Mouse (Mus musculus) CH12.LX (cell line): Measurements from ENCODE around the gene Atxn7l1. TPM values are rescaled to one million over a fixed set of nuclear protein-coding genes. Genes with fewer than 3 reads are reported as not detected.

Experiments
- DNase-seq: peaks from one replicate; pipeline ENCODE4 v3.0.0-alpha.2; 2013; ENCODE audit errors: extremely low read depth
- H3K27ac ChIP-seq: 2 replicates; pipeline ENCODE4 v1.5.1; 2012; ENCODE audit warnings: low read depth, mild to moderate bottlenecking, control low read depth, moderate library complexity; ENCODE audit not compliant: insufficient read depth
- H3K27me3 ChIP-seq: replicated peaks from 2 replicates; pipeline ENCODE3; 2012; ENCODE audit warnings: inconsistent platforms
- H3K36me3 ChIP-seq, 2 experiments: replicated peaks in 1 of 2; 2 replicates each; pipeline versions ENCODE3 to v1.6.1; 2012; ENCODE audit warnings: inconsistent platforms in 1 of 2, low read length in 1 of 2, mild to moderate bottlenecking in 1 of 2, mixed read lengths in 1 of 2, moderate library complexity in 1 of 2; ENCODE audit not compliant: control insufficient read depth in 1 of 2, insufficient read depth in 1 of 2
- H3K4me1 ChIP-seq, 2 experiments: 2 replicates each; pipeline ENCODE4 v1.6.1; 2012; ENCODE audit warnings: inconsistent platforms in 1 of 2, moderate library complexity in 1 of 2; ENCODE audit not compliant: insufficient read depth in 2 of 2, control insufficient read depth in 1 of 2
- H3K4me2 ChIP-seq: 2 replicates; pipeline ENCODE4 v1.6.1; 2012; ENCODE audit warnings: low read depth, mild to moderate bottlenecking, control low read depth; ENCODE audit not compliant: poor library complexity, insufficient read depth, severe bottlenecking
- H3K4me3 ChIP-seq, 3 experiments: fragments of 150-350 bp in 1 of 3; sonication (generic) in 1 of 3; replicated peaks in 1 of 3; 2 replicates each; pipeline versions ENCODE3 to v1.5.1; 2011 to 2012; ENCODE audit warnings: low read depth in 2 of 3, low read length in 2 of 3, mild to moderate bottlenecking in 2 of 3, moderate library complexity in 2 of 3, control low read depth in 1 of 3, improper control_type of control experiment in 1 of 3, inconsistent platforms in 1 of 3, mixed read lengths in 1 of 3; ENCODE audit not compliant: poor library complexity in 1 of 3
- H3K79me2 ChIP-seq: replicated peaks from 2 replicates; pipeline ENCODE4 v1.6.1; 2012; ENCODE audit warnings: mild to moderate bottlenecking, moderate library complexity; ENCODE audit not compliant: control insufficient read depth, poor library complexity, insufficient read depth, severe bottlenecking; ENCODE audit errors: extremely low read depth
- H3K9ac ChIP-seq: 2 replicates; pipeline ENCODE4 v1.6.1; 2012; ENCODE audit warnings: low read depth, mild to moderate bottlenecking, control low read depth, moderate library complexity; ENCODE audit not compliant: insufficient read depth
- H3K9me3 ChIP-seq: replicated peaks from 2 replicates; pipeline ENCODE3; 2012; ENCODE audit warnings: low read length, inconsistent platforms, mixed read lengths
- CTCF ChIP-seq, 2 experiments: IDR thresholded peaks in 1 of 2; conservative IDR thresholded peaks in 1 of 2; 2 replicates each; pipeline ENCODE4 v1.5.1; 2011 to 2012; ENCODE audit warnings: low read depth in 2 of 2, low read length in 2 of 2, improper control_type of control experiment in 1 of 2, inconsistent platforms in 1 of 2, mild to moderate bottlenecking in 1 of 2, moderate library complexity in 1 of 2
- E2F4 ChIP-seq: IDR thresholded peaks from 2 replicates; pipeline ENCODE4 v1.6.1; 2011; ENCODE audit warnings: low read depth, low read length, improper control_type of control experiment; ENCODE audit not compliant: insufficient replicate concordance
- ELF1 ChIP-seq: IDR thresholded peaks from 2 replicates; pipeline ENCODE4 v1.6.1; 2014; ENCODE audit warnings: low read depth, mild to moderate bottlenecking, inconsistent platforms, low read length, improper control_type of control experiment
- ETS1 ChIP-seq: conservative IDR thresholded peaks from 2 replicates; pipeline ENCODE4 v1.6.1; 2012; ENCODE audit warnings: low read depth, mild to moderate bottlenecking, inconsistent platforms, low read length, improper control_type of control experiment, moderate library complexity
- IRF4 ChIP-seq: IDR thresholded peaks from 2 replicates; pipeline ENCODE4 v1.6.1; 2014; ENCODE audit warnings: low read depth, mild to moderate bottlenecking, inconsistent platforms, low read length, improper control_type of control experiment
- JUN ChIP-seq: IDR thresholded peaks from 2 replicates; pipeline ENCODE4 v1.6.1; 2011; ENCODE audit warnings: low read depth, mild to moderate bottlenecking, low read length, improper control_type of control experiment, moderate library complexity; ENCODE audit not compliant: insufficient read depth
- MAZ ChIP-seq: IDR thresholded peaks from 2 replicates; pipeline ENCODE4 v1.6.1; 2012; ENCODE audit warnings: low read depth, mild to moderate bottlenecking, inconsistent platforms, low read length, improper control_type of control experiment, moderate library complexity
- NELFE ChIP-seq: IDR thresholded peaks from 2 replicates; pipeline ENCODE4 v1.6.1; 2011; ENCODE audit warnings: low read depth, low read length, improper control_type of control experiment
- NRF1 ChIP-seq: IDR thresholded peaks from 2 replicates; pipeline ENCODE4 v1.6.1; 2014; ENCODE audit warnings: low read depth, mild to moderate bottlenecking, inconsistent platforms, low read length, improper control_type of control experiment, moderate library complexity
- PAX5 ChIP-seq: IDR thresholded peaks from 2 replicates; pipeline ENCODE4 v1.6.1; 2012; ENCODE audit warnings: low read length, inconsistent platforms, mixed read lengths
- RAD21 ChIP-seq: IDR thresholded peaks from 2 replicates; pipeline ENCODE4 v1.6.1; 2011; ENCODE audit warnings: low read depth, mild to moderate bottlenecking, low read length, improper control_type of control experiment, moderate library complexity
- RCOR1 ChIP-seq: conservative IDR thresholded peaks from 2 replicates; pipeline ENCODE4 v1.6.1; 2012; ENCODE audit warnings: low read depth, mild to moderate bottlenecking, inconsistent platforms, low read length, improper control_type of control experiment
- TBP ChIP-seq: conservative IDR thresholded peaks from 2 replicates; pipeline ENCODE4 v1.6.1; 2011; ENCODE audit warnings: low read depth, low read length, improper control_type of control experiment
- TCF12 ChIP-seq: IDR thresholded peaks from 2 replicates; pipeline ENCODE4 v1.6.1; 2014; ENCODE audit warnings: low read depth, mild to moderate bottlenecking, inconsistent platforms, low read length, improper control_type of control experiment
- ZKSCAN1 ChIP-seq: IDR thresholded peaks from 2 replicates; pipeline ENCODE4 v1.6.1; 2012; ENCODE audit warnings: low read depth, inconsistent platforms, low read length, improper control_type of control experiment, borderline replicate concordance
- dilution Hi-C: fragments of 300-500 bp; cut with MboI; formaldehyde crosslinking; loops from 2 replicates; pipeline ENCODE4 v1.14.3; 2020; ENCODE audit warnings: low sequenced_read_pairs; ENCODE audit not compliant: extremely low pct_unique_long_range_greater_than_20kb, extremely low pct_ligation_motif_present
- in situ Hi-C: fragments of 300-500 bp; cut with MboI; formaldehyde crosslinking; loops from 3 replicates; pipeline ENCODE4 v1.14.3; 2019; ENCODE audit warnings: low sequenced_read_pairs, low pct_ligation_motif_present, low pct_unique_long_range_greater_than_20kb, mixed read lengths
- polyA plus RNA-seq: library from polyadenylated mRNA; unstranded; fragments of >175 nt; gene quantifications from 2 replicates; pipeline ENCODE4 v1.2.1, GENCODE M21; 2012; ENCODE audit warnings: low read depth; ENCODE audit not compliant: insufficient read length
- total RNA-seq, 2 experiments: library from RNA; depleted of rRNA; stranded (reverse); fragments of 300-350 nt in 1 of 2; fragments of >200 nt in 1 of 2; gene quantifications; 2 replicates each; pipeline ENCODE4 v1.2.3; 2012 to 2014

The Atxn7l1 gene
- total and polyA plus RNA-seq, 3 experiments, result 8.6 to 55.7 (median 9.0) TPM

GRCm38 (mm10) chr12:33222187-33222586 is 74.7 kb downstream of the Atxn7l1 start:
- Histone ChIP-seq H3K27ac (no peak overlapping the region), H3K36me3 (peaks cover 51 to 83% of the 10 kb centered on the region in 2 experiments), H3K27me3 (no peaks in the 10 kb centered on the region), H3K9me3 (no peaks in the 10 kb centered on the region), H3K4me2 (no peak overlapping the region), H3K4me1 (peaks cover 4 to 44% of the 10 kb centered on the region in 2 experiments; a peak in 3 of 4 replicates), H3K79me2 (peaks cover 3% of the 10 kb centered on the region; the same call in 1 of the 2 replicates), H3K9ac (no peak overlapping the region), H3K4me3 (no peak overlapping the region)
- in situ Hi-C loops, result no loop called here
- DNase-seq, result no peak
- TF ChIP-seq E2F4 (no peak), RAD21 (no peak), NELFE (no peak), ETS1 (no peak), PAX5 (no peak), ZKSCAN1 (no peak), CTCF (conservative IDR thresholded peaks at IDR 0.05 in 1 of 2, IDR thresholded peaks at IDR 0.05 in 1 of 2; ENCODE audit: low read depth in 2 of 2, low read length in 2 of 2) (no peak), ELF1 (no peak), NRF1 (no peak)
- dilution Hi-C loops, result no loop called here

DNA sequence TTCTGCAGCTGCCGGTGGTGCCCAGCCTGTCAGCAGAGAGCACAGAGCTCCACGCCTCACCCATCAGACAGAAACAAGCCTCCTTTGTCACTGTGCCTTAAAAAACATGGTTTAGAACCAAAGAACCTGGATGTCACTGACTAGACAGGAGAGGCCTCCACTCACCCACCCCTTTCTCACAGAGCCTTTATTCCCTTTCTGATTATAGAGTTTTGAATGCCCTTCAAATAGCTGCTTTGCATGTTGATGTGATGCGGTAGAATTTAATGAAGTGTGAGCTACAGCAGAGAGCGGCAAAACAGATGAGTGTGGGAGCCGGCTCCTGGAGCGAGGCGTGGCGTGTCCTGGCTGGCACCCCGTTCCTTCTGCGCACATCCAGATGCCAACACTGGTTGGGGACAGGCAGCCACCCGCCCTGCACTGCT is 77.6 kb downstream of the Atxn7l1 start:
- TF ChIP-seq RCOR1, result no peak
- Histone ChIP-seq H3K4me1 (peaks cover 4 to 20% of the 10 kb centered on the region in 2 experiments; a peak in 3 of 4 replicates), H3K27me3 (no peaks in the 10 kb centered on the region), H3K36me3 (peaks cover 30 to 66% of the 10 kb centered on the region in 2 experiments), H3K4me2 (no peak overlapping the region), H3K4me3 (no peak overlapping the region), H3K9ac (no peak overlapping the region), H3K9me3 (no peaks in the 10 kb centered on the region), H3K27ac (no peak overlapping the region), H3K79me2 (peaks cover 3% of the 10 kb centered on the region; the same call in 1 of the 2 replicates)
- in situ Hi-C loops, result no loop called here
- dilution Hi-C loops, result no loop called here
- DNase-seq, result no peak

GRCm38 (mm10) chr12:33225978-33226377 is 78.5 kb downstream of the Atxn7l1 start:
- Histone ChIP-seq H3K27ac (no peak overlapping the region), H3K9me3 (no peaks in the 10 kb centered on the region), H3K36me3 (peaks cover 22 to 58% of the 10 kb centered on the region in 2 experiments), H3K4me1 (peaks cover 0 to 11% of the 10 kb centered on the region in 2 experiments; a peak in 2 of 4 replicates), H3K27me3 (no peaks in the 10 kb centered on the region), H3K4me3 (no peak overlapping the region), H3K4me2 (no peak overlapping the region), H3K9ac (no peak overlapping the region), H3K79me2 (peaks cover 3% of the 10 kb centered on the region; the same call in 1 of the 2 replicates)
- no peak for DNase-seq
- in situ Hi-C loops, result no loop called here
- dilution Hi-C loops, result no loop called here
- TF ChIP-seq TCF12 (no peak), MAZ (no peak), JUN (no peak), IRF4 (no peak), TBP (no peak)
- TF ChIP-seq, all 38 proteins: peak for 0
